Mouse (Mus musculus) effector memory CD4-positive, alpha-beta T cell, adult 5 months (primary cell): ENCODE data around the gene Defb19. TPM values are rescaled to one million over a fixed set of nuclear protein-coding genes. Genes with fewer than 3 reads are reported as not detected.

ENCODE experiments used
- polyA plus RNA-seq: library from polyadenylated mRNA; unstranded; fragments of 100-300 nt; shearing (Covaris generic); gene quantifications from one replicate; pipeline ENCODE4 v1.2.1, GENCODE M21; 2017

Gene Defb19
- polyA plus RNA-seq: not detected

DNA sequence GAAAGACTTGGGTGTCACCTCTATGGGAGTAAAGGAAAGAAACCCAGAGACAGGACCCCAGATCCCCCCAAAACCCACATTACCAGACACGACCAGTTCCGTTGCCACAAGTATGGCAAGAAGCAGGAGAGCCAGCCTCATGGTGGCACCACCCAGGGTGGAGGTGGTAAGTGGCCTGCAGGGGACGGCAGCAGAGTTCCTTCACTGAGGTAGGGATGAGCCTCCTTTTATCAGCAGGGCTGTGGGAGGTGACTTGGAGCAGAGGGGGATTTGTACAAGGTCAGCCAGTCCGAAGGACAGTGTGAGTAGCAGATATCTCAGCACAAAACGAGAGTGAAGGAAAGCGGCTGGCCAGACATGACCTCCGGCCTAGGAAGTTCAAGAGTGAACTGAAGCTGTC, at the start of gene Defb19:
Gene Defb19 (minus strand): TSS at position 206 of the 400 bp plus-strand sequence.

DNA sequence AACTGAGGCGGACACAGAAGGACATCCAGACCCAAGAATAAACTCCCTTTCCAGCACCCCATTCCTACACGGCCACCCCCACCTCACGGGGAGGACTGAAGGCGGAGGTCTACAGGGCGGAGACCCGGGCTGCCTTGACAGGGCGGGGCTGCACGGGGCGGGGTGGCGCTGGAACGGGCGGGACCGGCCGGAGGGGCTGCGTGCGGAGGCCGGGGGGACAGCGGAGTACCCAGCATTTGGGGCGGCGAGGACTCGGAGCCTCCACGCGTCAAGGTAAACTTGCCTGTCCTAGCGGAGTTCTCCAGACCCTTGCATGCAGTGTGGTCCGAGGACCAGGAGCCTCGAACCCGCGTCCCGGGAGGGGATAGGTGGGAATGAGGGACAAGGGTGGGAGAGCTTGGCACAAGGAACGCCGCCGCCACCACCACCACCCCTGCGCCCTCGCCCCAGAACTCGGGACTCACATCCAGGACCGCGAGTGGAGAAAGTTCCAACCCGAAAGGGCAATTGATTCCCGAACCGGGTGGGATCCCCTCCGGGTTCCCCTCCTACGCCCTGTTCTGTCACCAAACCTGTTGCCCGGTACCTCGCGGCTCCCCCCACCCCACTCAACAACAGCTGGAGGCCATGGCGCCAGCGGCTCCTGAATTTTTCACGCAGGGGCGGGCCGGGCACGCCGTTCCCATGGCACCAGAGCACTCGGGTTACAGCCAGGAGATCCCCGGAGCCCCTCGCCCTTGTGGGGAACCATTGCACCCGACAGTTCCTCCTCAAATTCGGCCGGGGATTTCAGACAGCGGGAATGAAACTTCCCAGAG, 46.9 kb upstream of the Defb19 start, which contains the start of gene Rem1:
Gene Rem1 (plus strand): TSS at position 178 of the 818 bp plus-strand sequence.

DNA sequence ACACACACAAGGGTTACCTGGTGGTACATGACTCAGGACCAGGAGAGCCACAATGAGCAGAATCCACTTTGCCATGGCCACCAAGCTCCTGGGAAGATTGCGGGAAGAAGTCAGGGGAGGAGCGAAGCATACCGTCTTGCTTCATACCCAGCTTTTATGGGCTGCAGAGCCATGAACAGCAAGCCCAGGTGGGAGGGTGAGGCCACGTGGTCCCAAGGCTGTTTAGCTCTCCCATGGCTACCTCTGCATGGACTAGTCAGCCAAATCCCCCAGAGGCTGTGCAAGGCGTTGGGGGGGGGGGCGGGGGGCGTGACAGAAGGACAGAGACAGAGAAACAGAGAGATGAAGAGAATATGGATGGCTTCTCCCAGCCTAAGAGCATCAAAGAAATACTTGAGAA, 42.8 kb upstream of the Defb19 start, which contains the start of gene Defb25:
Gene Defb25 (minus strand): TSS at position 101 of the 400 bp plus-strand sequence.

DNA sequence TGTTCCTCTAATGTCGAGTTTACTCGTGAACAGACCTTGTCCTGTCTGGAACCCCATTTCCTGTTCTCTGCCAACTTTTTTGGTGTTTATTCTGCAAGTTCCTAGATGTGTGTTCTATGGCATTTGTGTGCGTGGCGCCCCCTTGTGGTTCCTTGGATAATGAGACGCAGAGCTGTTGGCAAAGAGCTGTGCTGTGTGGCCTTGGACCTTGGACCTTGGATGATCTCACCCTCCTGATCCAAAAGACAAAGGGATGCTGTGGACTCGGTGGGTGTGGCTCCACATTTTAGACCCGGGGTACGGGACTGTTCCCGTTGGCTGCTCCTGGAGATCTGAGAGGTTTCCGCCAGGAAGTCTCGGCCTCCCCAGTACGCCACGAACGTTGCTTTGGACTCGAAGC, 23.9 kb upstream of the Defb19 start, which contains the start of gene Defb36:
Gene Defb36 (plus strand): TSS at position 271 of the 400 bp plus-strand sequence.

DNA sequence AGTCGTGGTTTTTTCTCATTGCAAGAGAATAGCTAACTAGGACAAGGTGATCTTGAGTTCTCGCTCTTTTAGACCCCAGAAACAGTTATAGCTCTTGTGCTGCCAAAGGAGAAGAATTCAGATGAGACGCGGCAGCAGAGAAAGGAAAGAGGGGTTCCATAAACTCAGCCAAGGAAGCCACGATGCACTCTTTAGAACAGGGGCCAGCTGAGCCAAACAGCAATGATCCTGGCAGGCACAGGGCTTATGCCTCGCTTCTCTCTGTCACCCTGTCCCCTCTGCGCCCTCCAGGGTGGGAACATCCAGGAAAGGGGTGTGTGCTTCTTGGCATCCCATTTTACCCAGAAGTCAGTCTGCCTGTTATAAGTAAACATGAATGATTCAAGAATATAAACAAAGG, 19.2 kb upstream of the Defb19 start, which contains the start of gene Defb45:
Gene Defb45 (minus strand): TSS at position 101 of the 400 bp plus-strand sequence.

DNA sequence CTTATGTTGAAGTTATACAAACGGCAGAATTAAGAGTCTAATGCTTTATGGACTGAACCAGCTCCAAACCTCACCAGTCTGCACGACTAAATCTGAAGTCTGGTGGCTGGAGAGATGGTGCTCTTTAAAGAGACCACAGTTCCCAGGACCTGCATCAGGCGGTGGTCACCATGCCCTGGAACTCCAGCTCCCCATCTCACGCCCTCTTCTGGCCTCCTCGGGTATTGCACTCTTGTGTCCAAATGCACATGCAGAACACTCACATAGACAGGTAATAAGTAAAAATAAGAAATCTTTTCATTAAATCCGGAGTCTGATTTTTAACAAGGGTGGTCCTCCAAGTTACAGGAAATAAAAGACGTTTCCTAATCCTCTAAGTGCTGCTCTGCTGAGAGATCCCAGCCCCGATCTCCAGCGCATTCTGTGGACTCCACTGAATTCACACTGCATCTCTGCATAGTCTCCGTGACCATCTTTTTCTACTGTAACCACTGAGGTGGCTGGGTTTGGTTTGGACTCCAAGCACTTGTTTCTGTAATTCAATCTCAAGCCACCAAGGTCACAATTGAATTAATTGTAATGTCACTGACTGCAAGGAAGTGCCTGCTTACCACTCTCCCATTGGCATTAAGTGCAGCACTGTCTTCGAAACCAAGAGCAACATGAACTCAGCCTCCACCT, 7.9 kb downstream of the Defb19 start, which contains the start of gene Defb21:
Gene Defb21 (plus strand): TSS at position 631 of the 681 bp plus-strand sequence.

DNA sequence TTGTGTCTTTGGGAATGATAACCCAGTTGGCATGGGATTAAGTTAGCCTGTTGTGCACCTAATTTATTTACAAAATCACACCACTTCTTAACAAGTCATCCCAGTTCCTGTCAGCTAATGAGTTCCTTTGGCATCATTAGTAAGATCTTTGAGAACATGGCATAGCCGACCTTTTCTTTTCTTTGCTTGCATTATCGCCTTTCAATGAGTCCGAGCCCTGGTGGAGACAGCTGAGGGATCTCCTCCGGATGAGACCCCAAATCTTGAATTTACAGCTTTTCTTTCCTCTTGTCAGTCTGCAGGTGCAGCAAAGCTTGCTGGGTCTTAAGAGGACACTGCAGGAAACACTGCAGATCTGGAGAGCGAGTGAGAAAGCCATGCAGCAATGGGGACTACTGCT, 11.1 kb downstream of the Defb19 start, which contains the start of gene Gm17416:
Gene Gm17416 (plus strand): TSS at position 301 of the 400 bp plus-strand sequence.

DNA sequence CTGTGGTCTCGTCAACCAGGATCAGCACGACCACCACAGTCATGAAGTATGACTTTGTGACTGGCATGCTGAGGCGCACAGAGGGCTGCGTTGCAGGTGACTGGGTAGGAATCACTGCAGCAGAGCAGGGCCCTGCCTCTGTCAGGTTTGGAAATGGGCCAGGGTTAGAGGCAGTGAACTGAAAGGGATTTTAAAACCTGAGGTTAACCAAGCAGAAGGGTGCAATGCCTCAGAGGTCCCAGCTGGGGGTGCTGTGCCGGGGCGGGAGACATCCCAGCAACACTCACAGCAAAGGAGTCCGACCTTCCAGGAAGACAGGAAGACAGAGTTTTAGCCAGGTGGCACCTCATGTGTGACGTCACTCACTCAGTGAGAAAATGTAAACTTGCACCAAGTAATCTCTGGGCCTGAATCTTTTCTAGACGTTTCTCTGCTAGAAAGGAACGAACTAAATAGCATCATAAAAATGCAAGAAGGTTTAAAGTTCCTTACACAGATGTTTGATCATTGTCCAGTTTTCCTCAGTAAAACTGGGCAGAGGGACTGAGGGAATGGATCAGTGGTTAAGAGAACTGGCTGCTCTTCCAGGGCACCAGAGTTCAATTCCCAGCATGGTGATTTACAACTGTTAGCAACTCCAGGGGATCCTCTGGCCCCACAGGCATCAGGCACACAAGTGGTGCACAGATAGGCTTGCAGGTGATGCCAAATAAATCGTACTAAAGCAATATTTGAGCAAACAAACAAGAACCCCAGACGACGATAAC, 40.0 kb downstream of the Defb19 start, which contains the start of gene Defb29:
Gene Defb29 (minus strand): TSS at position 155 of the 767 bp plus-strand sequence.

Other genes starting within 250 kb of the Defb19 start
- gene Rbck1, start 247.7 kb downstream of the Defb19 start, polyA plus RNA-seq: 247 TPM
- gene Trib3, start 236.3 kb downstream of the Defb19 start, polyA plus RNA-seq: 4.6 TPM
- not detected for gene Nrsn2, start 203.7 kb downstream of the Defb19 start, polyA plus RNA-seq
- gene Sox12, start 182.2 kb downstream of the Defb19 start, polyA plus RNA-seq: 0.20 TPM
- 0.67 TPM for gene Zcchc3, start 165.3 kb downstream of the Defb19 start, polyA plus RNA-seq
- not detected for gene 6820408C15Rik, start 164.7 kb downstream of the Defb19 start, polyA plus RNA-seq
- not detected for gene Defb23, start 115.7 kb downstream of the Defb19 start, polyA plus RNA-seq
- gene Defb20, start 103.2 kb downstream of the Defb19 start, polyA plus RNA-seq: not detected
- not detected for gene Defb22, start 90.2 kb downstream of the Defb19 start, polyA plus RNA-seq
- gene Defb26, start 68.6 kb downstream of the Defb19 start, polyA plus RNA-seq: not detected
- gene Defb28, start 62.1 kb downstream of the Defb19 start, polyA plus RNA-seq: not detected
- gene Defb29, start 40.2 kb downstream of the Defb19 start, polyA plus RNA-seq: not detected
- not detected for gene Gm17416, start 11.0 kb downstream of the Defb19 start, polyA plus RNA-seq
- gene Defb21, start 7.6 kb downstream of the Defb19 start, polyA plus RNA-seq: not detected
- not detected for gene Defb45, start 19.1 kb upstream of the Defb19 start, polyA plus RNA-seq
- gene Defb36, start 24.0 kb upstream of the Defb19 start, polyA plus RNA-seq: not detected
- not detected for gene Defb25, start 42.7 kb upstream of the Defb19 start, polyA plus RNA-seq
- gene Rem1, start 46.6 kb upstream of the Defb19 start, polyA plus RNA-seq: not detected
- gene H13, start 89.1 kb upstream of the Defb19 start, polyA plus RNA-seq: 169 TPM
- gene Mcts2, start 106.7 kb upstream of the Defb19 start, polyA plus RNA-seq: 4.3 TPM
- gene Id1, start 155.9 kb upstream of the Defb19 start, polyA plus RNA-seq: 1.1 TPM
- not detected for gene Cox4i2, start 173.9 kb upstream of the Defb19 start, polyA plus RNA-seq